Mouse (Mus musculus) CD8-positive naive resting alpha-beta T cell, adult 2 months (primary cell): ENCODE results near the gene Sgpp2.

Experiments used
- DNase-seq, 2 experiments: peaks; one replicate each; pipeline ENCODE4 v3.0.0; 2022; ENCODE audit warnings: low read depth in 2 of 2, low spot score in 2 of 2

Sgpp2 gene

GRCm38 (mm10) chr1:78310021-78310752, at the start of gene Sgpp2:
Sgpp2 (plus strand) TSS chr1:78310345.
- no peak for DNase-seq

- no peak for DNase-seq
Observed at GRCm38 (mm10) chr1:78267519-78267918, 42.6 kb upstream of the Sgpp2 start.

GRCm38 (mm10) chr1:78272915-78273314, 37.2 kb upstream of the Sgpp2 start:
- no peak for DNase-seq

- no peak for DNase-seq
Observed at GRCm38 (mm10) chr1:78279128-78279527, 31.0 kb upstream of the Sgpp2 start.

- no peak for DNase-seq
Observed at GRCm38 (mm10) chr1:78292397-78292796, 17.7 kb upstream of the Sgpp2 start.

- no peak for DNase-seq
Observed at GRCm38 (mm10) chr1:78299670-78300225, 10.4 kb upstream of the Sgpp2 start.

GRCm38 (mm10) chr1:78308688-78309087, 1.5 kb upstream of the Sgpp2 start:
- DNase-seq, result no peak

GRCm38 (mm10) chr1:78309280-78309679, 865 bp upstream of the Sgpp2 start:
- DNase-seq, result no peak

- DNase-seq, result no peak
Observed at GRCm38 (mm10) chr1:78310861-78311341, 756 bp downstream of the Sgpp2 start.

- DNase-seq, result no peak
Observed at GRCm38 (mm10) chr1:78311482-78311881, 1.3 kb downstream of the Sgpp2 start.

GRCm38 (mm10) chr1:78312917-78313316, 2.8 kb downstream of the Sgpp2 start:
- DNase-seq, result no peak

- DNase-seq, result no peak
Observed at GRCm38 (mm10) chr1:78313961-78314360, 3.8 kb downstream of the Sgpp2 start.

- no peak for DNase-seq
Observed at GRCm38 (mm10) chr1:78318089-78318760, 8.1 kb downstream of the Sgpp2 start.

- DNase-seq, result no peak
Observed at GRCm38 (mm10) chr1:78320291-78320690, 10.1 kb downstream of the Sgpp2 start.

GRCm38 (mm10) chr1:78322098-78322778, 12.1 kb downstream of the Sgpp2 start:
- no peak for DNase-seq

- no peak for DNase-seq
Observed at GRCm38 (mm10) chr1:78322844-78323243, 12.7 kb downstream of the Sgpp2 start.

GRCm38 (mm10) chr1:78324044-78324443, 13.9 kb downstream of the Sgpp2 start:
- DNase-seq, result no peak

GRCm38 (mm10) chr1:78325851-78326250, 15.7 kb downstream of the Sgpp2 start:
- no peak for DNase-seq

GRCm38 (mm10) chr1:78328646-78329045, 18.5 kb downstream of the Sgpp2 start:
- no peak for DNase-seq

GRCm38 (mm10) chr1:78329861-78330260, 19.7 kb downstream of the Sgpp2 start:
- no peak for DNase-seq

- DNase-seq, result no peak
Observed at GRCm38 (mm10) chr1:78330620-78331158, 20.5 kb downstream of the Sgpp2 start.
